Mouse (Mus musculus) liver, postnatal 0 days (tissue): Measurements from ENCODE around the gene Hoxa11.

ENCODE experiments used
- CTCF ChIP-seq: sonication (generic); IDR thresholded peaks from 2 replicates; pipeline ENCODE4 v1.5.1; 2016; ENCODE audit warnings: antibody characterized with exemption, low read depth
- EP300 ChIP-seq: IDR thresholded peaks from 2 replicates; pipeline ENCODE4 v1.6.1; 2016; ENCODE audit warnings: antibody characterized with exemption, low read depth, mild to moderate bottlenecking

DNA sequence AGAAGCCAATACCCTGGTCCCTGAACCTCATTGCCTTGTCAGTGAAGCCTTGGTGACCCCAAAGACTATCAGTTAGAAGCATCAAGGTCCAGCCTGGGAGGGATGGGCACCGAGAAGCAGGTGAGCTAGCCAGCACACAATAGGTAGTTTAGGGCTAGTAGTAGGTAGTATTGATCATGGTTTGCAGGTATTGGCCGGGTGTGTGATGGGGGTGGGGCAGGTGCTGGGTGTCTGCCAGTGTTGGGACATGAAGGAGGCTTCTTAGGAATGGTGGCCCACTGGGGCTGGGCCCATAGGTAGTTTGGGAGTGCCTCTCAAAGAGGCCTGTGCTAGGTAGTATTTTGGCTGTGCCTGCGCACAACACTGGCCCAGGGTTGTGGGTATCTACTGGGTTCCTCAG lies 30.5 kb downstream of the Hoxa11 start:
- no peak for TF ChIP-seq CTCF
- no peak for TF ChIP-seq EP300
